Mouse (Mus musculus): Measurements from ENCODE around the gene Krtap16-1. TPM values are rescaled to one million over a fixed set of nuclear protein-coding genes. Genes with fewer than 3 reads are reported as not detected.

Krtap16-1 gene
- total RNA-seq (2014; rRNA removed): not detected in 2 replicates
- not detected in 2 replicates for polyA plus RNA-seq (2015; fragmentation: Nextera tagmentation; extraction: Ambion mirVana)

DNA sequence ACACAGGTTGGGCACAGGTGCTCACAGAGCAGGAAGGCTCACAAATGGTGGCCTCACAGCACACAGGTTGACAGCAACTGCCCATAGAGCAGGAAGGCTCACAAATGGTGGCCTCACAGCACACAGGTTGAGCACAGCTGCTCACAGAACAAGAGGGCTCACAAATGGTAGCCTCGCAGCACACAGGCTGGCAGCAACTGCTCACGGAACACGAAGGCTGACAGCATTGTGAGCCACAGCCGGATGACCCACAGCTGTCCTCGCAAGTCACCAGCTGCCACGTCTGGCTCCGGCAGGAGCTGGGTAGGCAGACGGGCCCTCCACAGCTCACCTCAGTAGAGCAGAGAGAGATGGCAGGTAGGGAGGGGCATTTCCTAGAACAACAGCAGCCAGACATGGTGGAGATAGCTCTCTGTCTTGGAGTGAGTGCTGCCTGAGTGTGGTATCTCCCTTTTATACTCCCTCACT is at the start of gene Krtap16-1:
Gene Krtap16-1, minus strand, starts transcription at position 418 of the 468 bp plus-strand sequence.
- TF ChIP-seq CTCF (IDR thresholded peaks at IDR 0.05; ENCODE audit: low read depth): no peak
- Histone ChIP-seq H3K27me3 (ENCODE audit: insufficient read depth, low read length) (no peaks in the 10 kb centered on the region), H3K9me3 (ENCODE audit: low read length) (no peaks in the 10 kb centered on the region), H3K36me3 (ENCODE audit: insufficient read depth) (no peaks in the 10 kb centered on the region), H3K9ac (no peak within 1 kb of the TSS), H3K4me1 (ENCODE audit: insufficient read depth) (no peaks in the 10 kb centered on the region), H3K27ac (ENCODE audit: low read depth, low read length) (peak within 1 kb of the TSS; percentile 70), H3K4me2 (ENCODE audit: low read depth) (0 out of 2 replicates have a peak within 1 kb of the TSS, but pooled peaks have one; percentile 8), H3K4me3 (ENCODE audit: low read depth, low read length) (no peak within 1 kb of the TSS)
- 74% methylated on average over 8 of the region's 8 CpGs for WGBS
- ATAC-seq: peak; percentile 17
- DNase-seq: no peak

- no peaks in the 10 kb centered on the region for H3K27me3 ChIP-seq (ENCODE audit: insufficient read depth, low read length)
- no peak within 1 kb of the TSS for H3K4me2 ChIP-seq (ENCODE audit: low read depth)
- no peak within 1 kb of the TSS for H3K4me3 ChIP-seq (ENCODE audit: low read depth, low read length)
- ATAC-seq (no peak), DNase-seq (no peak)
- no peaks in the 10 kb centered on the region for H3K36me3 ChIP-seq (ENCODE audit: insufficient read depth)
- no peak within 1 kb of the TSS for H3K27ac ChIP-seq (ENCODE audit: low read depth, low read length)
- no peaks in the 10 kb centered on the region for H3K9me3 ChIP-seq (ENCODE audit: low read length)
- H3K4me1 ChIP-seq (ENCODE audit: insufficient read depth): no peaks in the 10 kb centered on the region
- TF ChIP-seq CTCF (IDR thresholded peaks at IDR 0.05; ENCODE audit: low read depth): no peak
- 93% methylated on average over 6 of the region's 6 CpGs for WGBS
- H3K9ac ChIP-seq: no peak within 1 kb of the TSS
Measured at GRCm38 (mm10) chr11:100029768-100030167, 43.4 kb upstream of the Krtap16-1 start, which contains the start of gene Krt33b. TSS of gene Krt33b (minus strand) at chr11:100029868.

DNA sequence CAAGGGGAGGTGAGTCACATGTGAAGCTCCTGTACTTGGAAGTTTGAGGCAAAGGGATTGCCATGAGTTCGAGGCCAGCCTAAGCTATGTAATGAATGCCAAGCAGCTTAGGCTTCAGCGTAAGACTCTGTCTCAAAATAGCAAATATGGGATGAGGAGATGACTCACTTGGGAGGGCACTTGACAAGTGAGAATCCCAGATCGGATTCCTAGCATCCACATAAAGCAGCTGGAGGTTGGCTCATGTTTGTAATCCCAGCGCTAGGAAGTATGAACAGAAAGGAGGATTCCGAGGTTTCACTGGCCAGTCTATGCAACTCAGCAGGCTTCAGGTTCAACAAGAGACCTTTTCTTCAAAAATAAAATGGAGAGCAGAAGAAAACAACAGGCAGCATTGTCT is 35.0 kb upstream of the Krtap16-1 start:
- Histone ChIP-seq H3K9me3 (ENCODE audit: low read length) (no peaks in the 10 kb centered on the region), H3K4me2 (ENCODE audit: low read depth) (no peak overlapping the region), H3K9ac (no peak overlapping the region), H3K4me3 (ENCODE audit: low read depth, low read length) (no peak overlapping the region), H3K27me3 (ENCODE audit: insufficient read depth, low read length) (no peaks in the 10 kb centered on the region), H3K27ac (ENCODE audit: low read depth, low read length) (no peak overlapping the region), H3K4me1 (ENCODE audit: insufficient read depth) (no peaks in the 10 kb centered on the region), H3K36me3 (ENCODE audit: insufficient read depth) (no peaks in the 10 kb centered on the region)
- WGBS: 83% methylated on average over 5 of the region's 5 CpGs
- DNase-seq (no peak), ATAC-seq (no peak)
- no peak for TF ChIP-seq CTCF (IDR thresholded peaks at IDR 0.05; ENCODE audit: low read depth)

- no peak for TF ChIP-seq CTCF (IDR thresholded peaks at IDR 0.05; ENCODE audit: low read depth)
- Histone ChIP-seq H3K4me1 (ENCODE audit: insufficient read depth) (no peaks in the 10 kb centered on the region), H3K9me3 (ENCODE audit: low read length) (no peaks in the 10 kb centered on the region), H3K4me2 (ENCODE audit: low read depth) (no peak overlapping the region), H3K27ac (ENCODE audit: low read depth, low read length) (no peak overlapping the region), H3K4me3 (ENCODE audit: low read depth, low read length) (no peak overlapping the region), H3K36me3 (ENCODE audit: insufficient read depth) (no peaks in the 10 kb centered on the region), H3K9ac (no peak overlapping the region), H3K27me3 (ENCODE audit: insufficient read depth, low read length) (no peaks in the 10 kb centered on the region)
- WGBS: 93% methylated on average over 1 of the region's 1 CpGs
- no peak for DNase-seq
- no peak for ATAC-seq
Measured at GRCm38 (mm10) chr11:100019466-100019865, 33.1 kb upstream of the Krtap16-1 start.

DNA sequence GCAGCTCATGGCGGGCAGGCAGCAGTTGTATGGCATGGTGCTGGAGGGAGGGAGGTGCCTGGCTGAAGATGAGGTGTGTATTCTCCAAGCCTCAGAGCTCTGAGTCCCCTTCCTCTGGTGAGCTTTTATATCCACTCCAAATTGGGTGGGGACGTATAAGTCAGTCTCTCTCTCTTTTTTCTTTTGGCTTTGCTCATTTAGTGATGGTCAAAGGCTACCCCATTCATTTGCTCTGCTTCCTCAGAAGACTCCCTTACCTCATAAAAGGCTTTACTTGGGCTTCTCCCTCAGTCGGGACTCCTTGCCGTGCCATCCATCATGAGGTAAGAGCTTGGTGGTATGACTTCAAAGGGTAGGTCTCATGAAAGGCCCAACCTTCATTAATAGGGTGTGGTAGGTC is 29.7 kb upstream of the Krtap16-1 start, which contains the start of gene Krt33a:
Gene Krt33a, minus strand, starts transcription at position 101 of the 400 bp plus-strand sequence.
- H3K27ac ChIP-seq (ENCODE audit: low read depth, low read length): no peak within 1 kb of the TSS
- no peaks in the 10 kb centered on the region for H3K9me3 ChIP-seq (ENCODE audit: low read length)
- H3K4me3 ChIP-seq (ENCODE audit: low read depth, low read length): no peak within 1 kb of the TSS
- 91% methylated on average over 4 of the region's 4 CpGs for WGBS
- ATAC-seq: no peak
- H3K4me1 ChIP-seq (ENCODE audit: insufficient read depth): no peaks in the 10 kb centered on the region
- H3K9ac ChIP-seq: no peak within 1 kb of the TSS
- DNase-seq: no peak
- no peaks in the 10 kb centered on the region for H3K27me3 ChIP-seq (ENCODE audit: insufficient read depth, low read length)
- no peaks in the 10 kb centered on the region for H3K36me3 ChIP-seq (ENCODE audit: insufficient read depth)
- TF ChIP-seq CTCF (IDR thresholded peaks at IDR 0.05; ENCODE audit: low read depth): no peak
- H3K4me2 ChIP-seq (ENCODE audit: low read depth): no peak within 1 kb of the TSS

DNA sequence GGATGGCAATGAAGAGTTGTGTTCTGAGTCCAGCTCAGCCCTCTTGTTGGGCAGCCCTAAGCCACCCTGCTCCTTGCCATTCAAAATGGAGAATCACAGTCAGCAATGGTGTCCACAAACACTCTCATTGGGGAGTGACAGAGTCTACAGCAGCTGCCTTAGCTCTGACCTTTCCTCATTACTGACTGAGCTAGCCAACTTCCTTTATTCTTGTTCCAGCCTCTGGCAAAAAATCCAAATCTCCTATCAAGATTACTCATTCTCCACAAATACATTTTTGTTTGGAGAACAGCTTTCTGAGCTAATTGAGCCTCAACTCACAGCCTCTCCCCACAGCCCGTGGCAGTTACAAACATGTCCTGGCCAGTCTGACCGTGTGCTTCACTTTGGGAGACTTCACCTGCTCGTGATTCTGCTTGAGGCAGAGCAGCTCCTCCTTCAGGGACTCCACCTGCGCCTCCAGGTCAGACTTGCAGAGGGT is 27.3 kb upstream of the Krtap16-1 start:
- H3K9ac ChIP-seq: no peak overlapping the region
- H3K27ac ChIP-seq (ENCODE audit: low read depth, low read length): no peak overlapping the region
- no peak for TF ChIP-seq CTCF (IDR thresholded peaks at IDR 0.05; ENCODE audit: low read depth)
- H3K4me2 ChIP-seq (ENCODE audit: low read depth): no peak overlapping the region
- DNase-seq (no peak), ATAC-seq (no peak)
- H3K4me1 ChIP-seq (ENCODE audit: insufficient read depth): no peaks in the 10 kb centered on the region
- H3K36me3 ChIP-seq (ENCODE audit: insufficient read depth): no peaks in the 10 kb centered on the region
- H3K9me3 ChIP-seq (ENCODE audit: low read length): no peaks in the 10 kb centered on the region
- H3K27me3 ChIP-seq (ENCODE audit: insufficient read depth, low read length): no peaks in the 10 kb centered on the region
- H3K4me3 ChIP-seq (ENCODE audit: low read depth, low read length): no peak overlapping the region
- 75% methylated on average over 4 of the region's 4 CpGs for WGBS

DNA sequence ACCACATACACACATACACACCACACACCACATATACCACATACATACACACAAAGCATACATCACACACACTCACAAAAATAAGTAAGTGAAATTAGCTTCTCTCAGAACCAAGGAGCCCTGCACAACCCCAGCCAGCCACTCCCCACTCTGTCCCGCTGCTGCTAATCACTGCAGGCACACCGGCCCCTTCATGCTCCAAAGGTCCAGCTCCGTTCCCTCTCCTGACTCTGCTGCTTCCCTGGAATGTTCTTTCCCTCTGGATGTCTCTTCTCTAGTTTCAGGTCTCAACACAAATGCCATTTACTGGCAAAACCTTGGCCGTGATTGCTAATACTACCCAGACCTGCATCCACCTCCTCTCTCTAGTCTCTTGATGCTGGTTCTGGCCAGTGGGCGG is 24.3 kb upstream of the Krtap16-1 start:
- Histone ChIP-seq H3K36me3 (ENCODE audit: insufficient read depth) (no peaks in the 10 kb centered on the region), H3K4me3 (ENCODE audit: low read depth, low read length) (no peak overlapping the region), H3K27me3 (ENCODE audit: insufficient read depth, low read length) (no peaks in the 10 kb centered on the region), H3K9ac (no peak overlapping the region), H3K4me2 (ENCODE audit: low read depth) (no peak overlapping the region), H3K9me3 (ENCODE audit: low read length) (no peaks in the 10 kb centered on the region), H3K4me1 (ENCODE audit: insufficient read depth) (no peaks in the 10 kb centered on the region), H3K27ac (ENCODE audit: low read depth, low read length) (no peak overlapping the region)
- DNase-seq (no peak), ATAC-seq (no peak)
- TF ChIP-seq CTCF (IDR thresholded peaks at IDR 0.05; ENCODE audit: low read depth): no peak
- 88% methylated on average over 5 of the region's 5 CpGs for WGBS

Data from forebrain, postnatal 0 days (tissue).